Mouse (Mus musculus): ENCODE data around the gene Tmem178b. TPM values are rescaled to one million over a fixed set of nuclear protein-coding genes. Genes with fewer than 3 reads are reported as not detected.

The Tmem178b gene
- polyA plus RNA-seq, 1 experiment, result not detected

DNA sequence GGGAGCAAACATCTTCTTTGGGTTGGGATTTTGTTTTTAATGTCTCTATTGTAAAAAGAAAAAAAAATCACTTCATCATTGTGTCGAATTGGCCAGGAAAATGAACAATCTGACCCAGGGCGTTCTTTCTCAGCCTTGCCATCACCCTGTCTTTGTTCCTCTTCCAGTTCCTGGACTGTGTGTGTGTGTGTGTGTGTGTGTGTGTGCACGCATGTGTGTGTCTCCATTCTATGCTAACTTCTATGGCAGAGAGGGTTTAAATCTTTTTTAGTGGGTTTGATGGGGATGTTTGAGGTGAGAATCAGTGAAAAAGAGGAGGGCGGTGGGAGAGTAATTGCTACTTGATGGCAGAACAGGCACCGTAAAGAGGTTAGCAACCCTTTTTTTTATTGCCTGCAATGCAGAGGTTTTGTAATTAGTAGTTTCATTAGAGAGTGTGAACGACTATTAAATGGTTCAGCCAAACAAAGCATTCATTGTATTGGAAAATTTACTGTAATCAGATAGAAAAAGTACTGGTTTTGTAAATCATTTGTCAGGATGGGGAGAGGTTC lies 30.2 kb downstream of the Tmem178b start:
- TF ChIP-seq GATA1 (IDR thresholded peaks at IDR 0.05; ENCODE audit: low read length), result no peak

DNA sequence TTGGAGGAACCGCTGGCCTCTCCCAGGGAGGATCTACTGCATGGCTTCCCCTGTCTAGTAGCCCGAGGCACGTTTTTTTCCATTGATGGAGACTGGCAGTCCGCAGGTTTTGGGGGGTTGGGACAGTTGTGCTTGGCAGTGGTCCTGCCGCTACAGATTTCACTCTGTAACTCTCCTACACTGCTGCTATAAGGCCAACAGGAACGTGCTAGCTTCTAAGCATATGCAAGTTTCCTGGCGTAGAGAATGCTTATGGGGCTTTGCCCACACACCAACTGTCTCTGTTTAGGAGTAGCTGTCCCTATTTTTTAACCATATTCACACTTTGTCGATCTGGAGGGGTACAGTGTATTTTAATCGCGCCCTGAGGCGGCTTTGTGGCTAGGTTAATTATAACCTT lies 30.8 kb downstream of the Tmem178b start:
- TF ChIP-seq GATA1 (IDR thresholded peaks at IDR 0.05; ENCODE audit: low read length), result no peak

DNA sequence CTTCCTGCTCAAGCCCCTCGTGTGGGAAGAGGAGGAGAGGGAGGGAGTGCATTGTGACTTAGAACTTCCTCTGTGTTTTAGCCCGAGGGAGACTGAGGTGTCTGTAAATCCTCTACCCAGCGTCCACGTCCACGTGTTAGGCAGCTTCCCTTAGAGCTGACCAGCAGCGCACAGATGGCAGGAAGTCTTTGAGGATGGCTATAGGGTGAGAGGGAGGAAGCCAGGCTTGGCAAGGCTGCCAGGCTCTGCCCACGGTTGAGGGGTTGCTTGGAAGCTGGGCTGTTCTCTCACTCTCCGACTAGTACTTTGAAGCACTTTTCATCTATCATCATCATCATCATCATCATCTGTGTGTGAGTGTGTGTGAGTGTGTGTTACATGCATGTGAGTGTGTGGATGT lies 41.9 kb downstream of the Tmem178b start:
- no peak for TF ChIP-seq GATA1 (IDR thresholded peaks at IDR 0.05; ENCODE audit: low read length)

DNA sequence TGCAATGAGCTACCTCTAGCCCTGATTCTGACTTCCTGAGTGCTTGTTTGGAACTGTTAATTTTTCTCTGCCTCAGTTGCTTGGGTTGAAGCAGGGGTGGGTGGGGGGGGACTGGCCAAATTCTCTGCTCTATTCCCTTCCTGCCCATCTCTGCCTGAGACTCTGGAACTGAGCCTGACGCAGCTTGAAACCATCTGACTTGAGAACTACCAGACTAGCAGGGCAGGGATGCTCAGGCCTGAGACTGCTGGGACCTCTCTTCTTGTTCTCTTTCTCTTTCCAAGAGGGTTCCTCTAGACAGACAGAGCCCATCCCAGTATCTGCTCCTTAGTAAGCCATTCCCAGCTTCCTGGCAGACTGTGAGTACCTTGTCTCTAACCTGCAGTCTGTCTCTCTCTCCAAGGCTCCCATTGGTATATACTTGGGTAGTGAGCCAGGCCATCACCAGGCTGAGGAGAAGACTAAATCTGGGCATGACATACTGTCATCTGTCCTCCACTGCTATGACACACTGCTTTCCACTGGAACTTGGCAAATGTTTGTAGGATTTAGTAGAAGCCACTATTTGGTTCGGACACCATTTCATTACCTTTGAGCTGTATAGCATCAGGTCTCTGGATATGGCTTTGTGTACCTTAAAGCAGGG lies 42.7 kb downstream of the Tmem178b start:
- no peak for TF ChIP-seq GATA1 (IDR thresholded peaks at IDR 0.05; ENCODE audit: low read length)

DNA sequence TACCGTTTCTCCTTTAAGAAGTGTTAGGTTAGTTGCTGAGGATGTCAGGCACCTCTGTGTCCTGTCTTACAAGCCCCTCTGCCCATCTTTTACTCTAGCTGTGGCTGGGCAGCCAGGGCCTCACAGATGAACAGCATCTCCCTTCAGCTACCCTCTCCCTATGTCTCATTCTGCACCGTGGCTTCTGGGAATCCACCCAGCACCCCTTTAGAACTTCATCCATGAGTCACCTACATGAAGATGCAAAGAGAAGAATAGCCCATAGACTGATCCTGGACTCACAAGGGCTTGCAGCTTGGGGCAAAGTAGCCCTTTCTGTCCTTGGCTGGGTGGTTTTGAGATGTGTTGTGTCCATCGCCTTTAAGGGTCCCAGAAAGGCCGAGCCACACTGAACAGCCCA lies 43.4 kb downstream of the Tmem178b start:
- no peak for TF ChIP-seq GATA1 (IDR thresholded peaks at IDR 0.05; ENCODE audit: low read length)

DNA sequence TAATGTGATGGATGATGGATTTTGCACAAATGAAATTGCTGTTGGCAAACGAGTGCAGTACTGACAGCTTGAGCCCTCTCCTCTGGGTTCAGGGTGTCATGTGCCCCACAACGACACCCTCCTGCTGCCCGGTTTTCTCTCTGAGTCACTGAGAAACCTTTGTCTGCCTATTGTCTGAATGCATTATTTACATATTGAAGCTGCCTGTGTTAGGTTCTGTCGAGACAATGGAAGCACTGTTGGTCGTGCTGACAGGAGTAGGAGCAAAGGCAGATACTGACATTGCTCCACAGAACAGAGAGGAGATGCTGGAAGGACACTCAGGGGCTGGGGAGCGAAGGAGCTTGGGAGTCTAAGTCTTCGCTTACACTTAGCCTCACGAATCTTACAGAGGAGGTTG lies 44.2 kb downstream of the Tmem178b start:
- no peak for TF ChIP-seq GATA1 (IDR thresholded peaks at IDR 0.05; ENCODE audit: low read length)

DNA sequence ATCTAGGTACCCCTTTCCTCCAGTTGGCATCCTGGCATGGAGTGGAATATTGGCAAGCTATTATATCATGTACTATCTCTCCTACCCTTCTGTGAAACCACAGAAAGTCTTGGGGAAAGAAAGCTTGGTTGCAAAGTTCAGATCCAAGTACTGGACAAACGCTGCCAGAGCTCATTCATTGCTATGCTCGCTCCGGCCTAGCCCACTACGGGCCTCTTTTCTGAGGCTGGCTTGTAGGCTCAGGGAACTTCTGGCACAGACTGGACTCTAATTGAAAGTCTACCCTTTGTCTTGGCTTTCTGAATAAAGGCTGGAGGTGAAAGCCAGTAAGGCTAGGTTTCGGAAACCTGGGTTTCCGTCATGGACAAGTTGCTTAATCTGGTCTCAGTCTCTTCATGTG lies 44.7 kb downstream of the Tmem178b start:
- TF ChIP-seq GATA1 (IDR thresholded peaks at IDR 0.05; ENCODE audit: low read length), result no peak

DNA sequence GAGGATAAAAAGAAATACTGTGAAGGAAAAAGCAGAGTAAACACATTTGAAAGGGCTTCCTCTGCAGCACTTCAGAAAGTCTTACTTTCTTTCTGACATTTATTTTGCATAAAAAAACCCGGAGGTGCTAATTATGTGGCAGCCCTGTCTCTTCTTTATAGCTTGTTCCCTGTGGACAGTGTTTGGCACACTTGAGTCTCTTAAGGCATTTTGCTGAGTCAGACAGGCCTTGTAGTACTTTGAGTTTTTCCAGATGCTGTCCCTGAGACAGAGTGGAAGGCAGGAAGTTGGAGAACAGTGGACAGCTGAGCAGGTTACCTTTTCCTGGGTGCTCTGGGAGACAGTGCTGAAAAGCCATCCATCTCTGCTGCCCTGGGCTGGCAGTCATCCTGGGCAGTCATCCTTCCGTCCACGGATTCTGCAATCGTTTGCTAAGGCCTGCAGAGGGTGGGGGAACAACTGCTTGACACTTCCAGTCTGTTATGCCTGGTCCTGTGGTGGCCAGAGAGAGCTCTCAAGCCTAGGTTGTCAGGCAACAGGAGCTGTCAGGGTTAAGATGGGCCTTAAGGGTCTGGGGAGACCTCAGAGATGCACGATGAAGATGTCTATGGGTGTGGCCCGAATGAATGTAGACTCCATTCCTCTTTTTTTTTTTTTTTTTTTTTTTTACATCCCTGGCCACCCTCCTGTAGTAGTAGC lies 46.1 kb downstream of the Tmem178b start:
- no peak for TF ChIP-seq GATA1 (IDR thresholded peaks at IDR 0.05; ENCODE audit: low read length)

DNA sequence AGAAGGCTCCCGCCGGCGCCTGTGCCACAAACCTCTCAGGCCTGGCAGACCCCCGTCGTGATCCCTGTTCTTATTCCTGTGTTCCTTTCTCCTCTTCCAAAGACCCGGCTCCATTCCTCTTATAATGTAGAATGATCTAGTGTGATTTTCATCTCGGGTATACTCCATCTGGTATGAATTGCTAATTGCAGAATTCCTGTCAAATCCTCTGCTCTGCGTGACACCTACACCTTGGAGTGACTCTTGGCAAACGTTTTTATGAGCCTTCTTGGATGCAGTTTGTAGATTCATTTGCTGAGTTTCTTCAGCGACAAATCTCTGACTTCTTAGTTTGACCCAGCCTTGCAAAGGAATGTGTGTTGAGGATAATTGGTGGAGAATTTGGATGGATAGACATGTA lies 53.4 kb downstream of the Tmem178b start:
- no peak for TF ChIP-seq GATA1 (IDR thresholded peaks at IDR 0.05; ENCODE audit: low read length)

DNA sequence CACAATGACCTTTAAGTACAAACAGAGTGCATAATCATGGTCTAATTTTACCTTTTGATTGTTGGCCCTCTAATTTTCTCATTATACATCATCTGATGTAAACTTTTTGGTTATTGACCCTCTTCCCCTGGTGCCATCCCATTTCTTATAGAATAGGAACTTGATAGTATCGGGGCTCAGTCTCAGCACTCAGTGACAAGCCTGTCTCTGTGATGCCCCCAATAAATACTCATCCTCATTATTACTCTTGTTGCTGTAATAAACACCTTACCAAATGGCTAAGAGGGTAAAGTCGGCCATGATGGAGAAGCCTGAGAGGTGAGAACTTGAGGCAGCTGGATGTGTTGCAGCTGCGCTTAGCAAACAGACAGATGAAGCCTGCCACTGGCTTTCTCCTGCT lies 63.5 kb downstream of the Tmem178b start:
- no peak for TF ChIP-seq GATA1 (IDR thresholded peaks at IDR 0.05; ENCODE audit: low read length)

DNA sequence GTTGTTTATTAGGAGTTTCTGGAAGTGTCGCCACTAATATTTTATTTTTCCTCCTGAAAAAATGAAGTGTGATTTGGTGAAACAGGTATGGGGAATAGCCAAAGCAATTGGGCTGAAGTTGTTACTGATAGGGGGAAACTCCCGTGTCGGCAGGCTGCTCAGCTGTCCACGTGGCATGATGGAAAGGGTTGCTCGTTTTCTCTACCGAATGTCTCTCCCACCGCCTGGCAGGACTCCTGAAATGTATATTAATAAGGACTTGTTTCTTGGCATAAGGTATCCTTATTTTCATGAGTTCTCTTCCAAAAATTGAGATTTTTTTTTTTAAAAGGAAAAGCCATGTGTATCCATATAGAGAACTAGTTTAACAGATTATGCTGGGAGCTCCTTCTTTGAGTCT lies 67.8 kb downstream of the Tmem178b start:
- no peak for TF ChIP-seq GATA1 (IDR thresholded peaks at IDR 0.05; ENCODE audit: low read length)

DNA sequence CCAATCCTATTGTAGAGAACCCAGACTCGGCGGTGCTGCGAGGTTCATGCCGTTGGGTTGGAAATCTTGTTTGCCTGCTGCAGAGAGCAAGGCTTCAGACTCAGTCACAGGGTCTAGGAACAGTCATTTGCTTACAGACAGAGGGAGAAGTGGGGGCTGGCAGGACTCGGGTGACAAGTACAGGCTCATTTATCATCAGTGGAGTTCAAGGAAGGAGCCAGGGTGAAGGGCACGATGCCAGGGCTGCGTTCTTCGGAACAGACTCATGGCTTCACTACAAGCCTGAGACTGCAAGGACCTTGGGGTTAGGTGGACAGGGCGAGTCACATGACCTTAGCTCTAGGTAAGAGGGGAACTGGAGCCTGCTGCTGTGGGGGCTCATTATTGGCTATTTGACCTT lies 71.8 kb downstream of the Tmem178b start:
- TF ChIP-seq GATA1 (IDR thresholded peaks at IDR 0.05; ENCODE audit: low read length), result no peak

DNA sequence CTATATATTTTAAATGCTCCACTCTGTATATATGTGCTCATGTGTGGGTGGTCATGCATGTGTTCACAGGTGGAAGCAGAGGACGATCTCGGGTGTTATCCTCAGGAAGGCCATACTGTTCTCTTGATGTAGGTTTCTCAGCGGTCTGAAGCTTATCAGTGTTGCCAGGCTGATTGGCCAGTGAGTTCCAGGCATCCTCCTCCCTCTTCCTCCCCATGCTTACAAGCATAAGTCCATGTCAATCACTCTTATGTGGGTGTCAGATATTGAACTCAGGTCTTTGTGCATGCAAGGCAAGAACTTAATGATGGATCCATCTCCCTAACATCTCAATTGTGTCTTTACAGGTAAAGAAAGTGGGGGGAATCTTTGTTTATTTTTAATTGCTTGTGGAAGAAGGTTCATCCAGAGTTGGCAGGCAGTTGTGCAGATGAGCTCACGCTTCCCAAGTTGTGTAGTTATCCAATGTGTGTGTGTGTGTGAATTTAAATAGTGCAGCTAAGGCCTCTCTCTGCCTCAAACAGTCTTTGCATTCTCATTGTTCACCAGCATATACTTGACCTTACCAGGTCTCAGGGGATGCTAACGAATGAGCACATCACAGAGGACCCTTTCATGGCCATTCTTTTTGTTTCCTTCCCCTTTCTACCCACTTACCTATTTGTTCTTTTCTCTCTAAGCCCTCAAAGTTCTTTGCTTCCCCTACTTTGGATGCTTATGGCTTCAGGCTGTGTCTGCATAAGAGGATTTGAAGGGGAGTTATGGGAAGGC lies 72.8 kb downstream of the Tmem178b start:
- no peak for TF ChIP-seq GATA1 (IDR thresholded peaks at IDR 0.05; ENCODE audit: low read length)

DNA sequence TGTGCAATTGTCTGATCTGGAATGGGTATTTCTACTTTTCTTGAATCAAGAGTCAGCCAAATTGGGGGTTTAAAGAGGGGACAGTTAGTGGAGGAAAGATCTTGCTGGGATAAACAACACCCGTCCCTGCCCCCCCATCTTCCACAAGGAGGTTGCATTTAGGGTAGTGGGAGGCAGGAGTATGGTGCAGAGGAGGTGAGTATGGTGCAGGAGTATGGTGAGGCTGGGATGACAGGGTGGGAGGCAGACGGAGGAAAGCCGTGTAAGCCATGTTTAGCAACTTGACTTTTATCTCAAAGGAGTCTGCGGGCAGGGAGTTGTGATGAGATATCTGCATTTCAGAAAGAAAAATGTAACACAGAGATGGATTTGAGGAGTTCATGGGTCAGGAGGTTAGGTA lies 73.5 kb downstream of the Tmem178b start:
- TF ChIP-seq GATA1 (IDR thresholded peaks at IDR 0.05; ENCODE audit: low read length), result no peak

DNA sequence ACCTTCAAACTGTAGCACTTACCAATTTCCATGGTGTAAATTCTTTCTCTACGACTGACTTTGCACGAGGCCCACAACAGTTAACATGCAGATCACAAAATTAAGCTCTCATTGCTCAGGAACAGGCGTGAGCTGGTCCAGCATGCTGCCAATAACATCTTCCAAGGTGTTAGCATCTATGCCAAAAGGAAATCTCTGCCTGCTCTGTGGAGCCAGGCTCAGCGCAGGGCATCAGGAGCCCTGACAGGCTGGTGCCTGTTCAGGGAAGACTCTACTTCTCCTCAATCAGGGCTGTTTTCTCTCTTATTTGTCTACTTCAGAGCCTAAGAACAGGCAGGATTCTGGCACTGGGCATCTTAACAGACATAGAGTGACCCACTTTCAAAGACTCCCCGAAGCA lies 80.9 kb downstream of the Tmem178b start:
- no peak for TF ChIP-seq GATA1 (IDR thresholded peaks at IDR 0.05; ENCODE audit: low read length)

DNA sequence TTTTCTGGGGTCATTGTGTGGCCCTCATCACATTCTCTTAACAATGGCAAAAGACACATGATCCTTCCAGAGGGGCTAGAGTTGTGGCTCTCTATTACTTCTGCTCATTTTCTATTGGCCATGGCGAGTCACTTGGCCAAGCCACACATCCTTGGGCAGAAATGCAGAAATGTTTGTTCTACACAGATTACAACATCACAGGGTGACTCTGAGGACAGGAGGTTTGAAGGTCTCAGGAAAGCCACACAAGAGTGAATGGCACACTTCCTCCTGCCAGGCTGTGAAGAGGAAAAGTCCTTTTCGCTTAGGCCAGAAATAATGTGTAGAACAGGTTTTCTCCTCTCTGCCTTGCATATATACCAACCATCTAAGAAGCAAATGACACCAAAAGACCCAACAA lies 82.1 kb downstream of the Tmem178b start:
- TF ChIP-seq GATA1 (IDR thresholded peaks at IDR 0.05; ENCODE audit: low read length), result no peak

Data from G1E-ER4 (cell line).